ENCODE assay signal across 8 mouse cellular contexts in genomic region chr7:67961567-67962267, GRCm38 (mm10). TPM values are rescaled to one million over a fixed set of nuclear protein-coding genes. Genes with fewer than 3 reads are reported as not detected.
DNase-seq lines count a peak whose midpoint lies in the region; ATAC-seq and TF ChIP-seq lines count a peak whose summit lies in the region.

No protein-coding gene starts in this region.

- no peak for TF ChIP-seq EP300 in ES-Bruce4 (IDR thresholded peaks at IDR 0.05; ENCODE audit: insufficient read depth, low read depth, low read length)
- TF ChIP-seq EP300 in liver, postnatal 0 days (IDR thresholded peaks at IDR 0.05; ENCODE audit: low read depth), result no peak

- TF ChIP-seq POLR2A in ES-Bruce4 (IDR thresholded peaks at IDR 0.05; ENCODE audit: insufficient read depth, low read length), result no peak
- TF ChIP-seq POLR2A in thymus, adult 2 months (IDR thresholded peaks at IDR 0.05; ENCODE audit: control insufficient read depth, extremely low read depth, insufficient read depth, low read length, poor library complexity), result no peak

- no peaks in the 10 kb centered on the region for H3K36me3 ChIP-seq in ES-Bruce4 (ENCODE audit: control insufficient read depth, insufficient read depth, low read length, poor library complexity, severe bottlenecking)
- H3K36me3 ChIP-seq in forebrain, embryonic 15.5 days, result no peaks in the 10 kb centered on the region
- no peaks in the 10 kb centered on the region for H3K36me3 ChIP-seq in liver, postnatal 0 days (replicated peaks; ENCODE audit: insufficient read depth, low read length)
- H3K36me3 ChIP-seq in neural tube, embryonic 13.5 days, result no peaks in the 10 kb centered on the region
- H3K36me3 ChIP-seq in thymus, adult 2 months (ENCODE audit: control insufficient read depth, insufficient read depth, low read length), result no peaks in the 10 kb centered on the region

- H3K9ac ChIP-seq in ES-Bruce4 (ENCODE audit: low read depth, poor library complexity, severe bottlenecking), result no peak overlapping the region
- no peak overlapping the region for H3K9ac ChIP-seq in forebrain, embryonic 15.5 days (replicated peaks)
- H3K9ac ChIP-seq in liver, postnatal 0 days (replicated peaks), result no peak overlapping the region
- H3K9ac ChIP-seq in neural tube, embryonic 13.5 days, result no peak overlapping the region

- peak; percentile 61 for ATAC-seq in forebrain, embryonic 15.5 days (replicated peaks)
- ATAC-seq in liver, postnatal 0 days, result peak; percentile 60
- ATAC-seq in neural tube, embryonic 13.5 days (ENCODE audit: low read depth), result peak; percentile 54; the same call in 1 of the 2 replicates

- peak; percentile 71 for DNase-seq in c-Kit-positive CD71-positive TER-119-positive erythroid progenitor cells, embryonic 14.5 days (ENCODE audit: low spot score)
- peak; percentile 90 to 91 for DNase-seq in heart, postnatal 10 days
- peak; percentile 84 to 93 for DNase-seq in kidney, postnatal 36 days
- peak; percentile 84 for DNase-seq in liver, postnatal 0 days
- peak; percentile 83 for DNase-seq in thymus, adult 2 months

- peak; percentile 96 for TF ChIP-seq CTCF in ES-Bruce4 (IDR thresholded peaks at IDR 0.05; ENCODE audit: low read depth, low read length)
- TF ChIP-seq CTCF in liver, postnatal 0 days (IDR thresholded peaks at IDR 0.05; ENCODE audit: low read depth), result peak; percentile 95
- TF ChIP-seq CTCF in thymus, adult 2 months (IDR thresholded peaks at IDR 0.05; ENCODE audit: borderline replicate concordance, control insufficient read depth, extremely low read depth, insufficient read depth, low read length, poor library complexity), result peak; percentile 80; the same call in 1 of the 2 replicates

- 11% methylated on average over 14 of the region's 14 CpGs for WGBS in forebrain, embryonic 15.5 days
- WGBS in liver, postnatal 0 days (ENCODE audit: insufficient replicate concordance), result 16% methylated on average over 14 of the region's 14 CpGs
- 15% methylated on average over 14 of the region's 14 CpGs for WGBS in neural tube, embryonic 13.5 days
- 29% methylated on average over 14 of the region's 14 CpGs for WGBS in thymus, adult 2 months

- H3K27me3 ChIP-seq in ES-Bruce4 (ENCODE audit: control insufficient read depth, insufficient read depth, low read length, poor library complexity, severe bottlenecking), result no peaks in the 10 kb centered on the region
- no peaks in the 10 kb centered on the region for H3K27me3 ChIP-seq in forebrain, embryonic 15.5 days
- peaks cover 19% of the 10 kb centered on the region for H3K27me3 ChIP-seq in liver, postnatal 0 days (ENCODE audit: insufficient read depth, low read length)
- no peaks in the 10 kb centered on the region for H3K27me3 ChIP-seq in neural tube, embryonic 13.5 days
- no peaks in the 10 kb centered on the region for H3K27me3 ChIP-seq in thymus, adult 2 months (ENCODE audit: control insufficient read depth, insufficient read depth, low read length)

- no peaks in the 10 kb centered on the region for H3K9me3 ChIP-seq in ES-Bruce4 (replicated peaks; ENCODE audit: control insufficient read depth, insufficient read depth, low read length, poor library complexity, severe bottlenecking)
- no peaks in the 10 kb centered on the region for H3K9me3 ChIP-seq in forebrain, embryonic 15.5 days
- no peaks in the 10 kb centered on the region for H3K9me3 ChIP-seq in liver, postnatal 0 days (ENCODE audit: low read length)
- H3K9me3 ChIP-seq in neural tube, embryonic 13.5 days, result no peaks in the 10 kb centered on the region

- 0 out of 2 replicates have a peak overlapping the region, but pooled peaks have one; percentile 10 for H3K4me3 ChIP-seq in ES-Bruce4 (ENCODE audit: low read depth, low read length)
- no peak overlapping the region for H3K4me3 ChIP-seq in forebrain, embryonic 15.5 days
- no peak overlapping the region for H3K4me3 ChIP-seq in liver, postnatal 0 days (ENCODE audit: low read depth, low read length)
- no peak overlapping the region for H3K4me3 ChIP-seq in neural tube, embryonic 13.5 days
- no peak overlapping the region for H3K4me3 ChIP-seq in thymus, adult 2 months (ENCODE audit: control insufficient read depth, insufficient read depth, low read length)

- intact Hi-C loops in heart, postnatal 10 days (cut with DNase I), result loop anchor here (1.0 to 5.0 kb wide), 3 partner anchors 158 to 396 kb away; no protein-coding TSS in a partner anchor

- no peak overlapping the region for H3K27ac ChIP-seq in ES-Bruce4 (ENCODE audit: insufficient read depth, low read length)
- H3K27ac ChIP-seq in forebrain, embryonic 15.5 days (replicated peaks), result no peak overlapping the region
- H3K27ac ChIP-seq in liver, postnatal 0 days (ENCODE audit: low read depth), result no peak overlapping the region
- H3K27ac ChIP-seq in neural tube, embryonic 13.5 days (replicated peaks), result no peak overlapping the region
- H3K27ac ChIP-seq in thymus, adult 2 months (ENCODE audit: control insufficient read depth, insufficient read depth, low read length), result no peak overlapping the region

- no peak overlapping the region for H3K4me2 ChIP-seq in forebrain, embryonic 15.5 days (replicated peaks)
- no peak overlapping the region for H3K4me2 ChIP-seq in liver, postnatal 0 days (ENCODE audit: low read depth, low read length)
- no peak overlapping the region for H3K4me2 ChIP-seq in neural tube, embryonic 13.5 days

- peaks cover 6% of the 10 kb centered on the region for H3K4me1 ChIP-seq in ES-Bruce4 (ENCODE audit: control insufficient read depth, insufficient read depth, low read length)
- peaks cover 46% of the 10 kb centered on the region for H3K4me1 ChIP-seq in forebrain, embryonic 15.5 days
- peaks cover 9% of the 10 kb centered on the region; the same call in 1 of the 2 replicates for H3K4me1 ChIP-seq in liver, postnatal 0 days (ENCODE audit: insufficient read depth)
- H3K4me1 ChIP-seq in neural tube, embryonic 13.5 days (replicated peaks), result peaks cover 66% of the 10 kb centered on the region
- H3K4me1 ChIP-seq in thymus, adult 2 months (replicated peaks; ENCODE audit: control insufficient read depth, insufficient read depth, low read length), result peaks cover 7% of the 10 kb centered on the region

RNA-seq across cellular contexts. Expression of gene Igf1r, which starts 9.1 kb away (rescaled TPM):
- 58.4 and 62.0 TPM in 2 replicates for polyA plus RNA-seq in ES-Bruce4 (2011; ENCODE audit: insufficient read depth, insufficient read length, low read depth, missing spikeins)
- polyA plus RNA-seq in forebrain, embryonic 15.5 days (2015; fragmentation: Nextera tagmentation; extraction: Ambion mirVana), result 26.8 and 28.5 TPM in 2 replicates
- 10 to 100 TPM; 29.4 to 31.0 TPM for total RNA-seq in heart, postnatal 10 days (2021)
- 2.7 and 2.9 TPM in 2 replicates for polyA plus RNA-seq in liver, postnatal 0 days (2015; fragmentation: Nextera tagmentation; extraction: Ambion mirVana)
- 23.7 and 28.5 TPM in 2 replicates for polyA plus RNA-seq in neural tube, embryonic 13.5 days (2015; fragmentation: Nextera tagmentation; extraction: Ambion mirVana)
- 9.0 and 9.2 TPM in 2 replicates for polyA plus RNA-seq in thymus, adult 2 months (2012; rRNA removed)
